Mouse (Mus musculus): ENCODE data around the gene Jak1.

GRCm38 (mm10) chr4:101306132-101306915, 41.2 kb upstream of the Jak1 start:
- TF ChIP-seq CTCF (IDR thresholded peaks at IDR 0.05; ENCODE audit: low read depth) (no peak), EP300 (IDR thresholded peaks at IDR 0.05; ENCODE audit: low read depth) (no peak)
